Mouse (Mus musculus) liver, embryonic 16.5 days (tissue): ENCODE data around the gene Chmp6. TPM values are rescaled to one million over a fixed set of nuclear protein-coding genes. Genes with fewer than 3 reads are reported as not detected.

Source experiments
- ATAC-seq: fragments of 200-750 bp; cut with Nextera tagmentation; 2 replicates; pipeline ENCODE4 v1.8.0; 2017; ENCODE audit warnings: low read depth, mild to moderate bottlenecking, moderate number of reproducible peaks, moderate library complexity
- H3K27ac ChIP-seq: fragments of 300-500 bp; sonication (generic); 2 replicates; pipeline ENCODE4 v1.5.1; 2014; ENCODE audit warnings: mild to moderate bottlenecking, low read length
- H3K27me3 ChIP-seq: fragments of 300-500 bp; sonication (generic); 2 replicates; pipeline ENCODE4 v1.6.1; 2014; ENCODE audit warnings: low read depth, low read length, mixed read lengths; ENCODE audit not compliant: control insufficient read depth, insufficient read depth
- H3K36me3 ChIP-seq: fragments of 300-500 bp; sonication (generic); 2 replicates; pipeline ENCODE4 v1.6.1; 2014; ENCODE audit warnings: mild to moderate bottlenecking; ENCODE audit not compliant: control insufficient read depth, insufficient read depth
- H3K4me1 ChIP-seq: fragments of 300-500 bp; sonication (generic); 2 replicates; pipeline ENCODE4 v1.6.1; 2014; ENCODE audit warnings: low read depth, low read length, mixed read lengths; ENCODE audit not compliant: control insufficient read depth
- H3K4me2 ChIP-seq: fragments of 300-500 bp; sonication (generic); 2 replicates; pipeline ENCODE4 v1.6.1; 2014; ENCODE audit warnings: low read depth, low read length, mixed read lengths
- H3K4me3 ChIP-seq: fragments of 300-500 bp; sonication (generic); 2 replicates; pipeline ENCODE4 v1.5.1; 2014; ENCODE audit warnings: low read depth, mild to moderate bottlenecking, low read length
- H3K9ac ChIP-seq: fragments of 300-500 bp; sonication (generic); 2 replicates; pipeline ENCODE4 v1.6.1; 2014; ENCODE audit warnings: low read depth, low read length
- H3K9me3 ChIP-seq: fragments of 300-500 bp; sonication (generic); replicated peaks from 2 replicates; pipeline ENCODE4 v1.6.1; 2016; ENCODE audit warnings: low read length; ENCODE audit not compliant: control insufficient read depth
- WGBS: fragments of 180-500 bp; shearing (Covaris S2); extraction: QIAGEN DNeasy Blood & Tissue Kit; methylation state at CpG from one replicate; pipeline ENCODE4 v1.1.7; 2014; ENCODE audit not compliant: insufficient replicate concordance; 5-methylcytosine and 5-hydroxymethylcytosine counted together
- polyA plus RNA-seq: library from polyadenylated mRNA; unstranded; fragments of >200 nt; fragmentation: Nextera tagmentation; extraction: Ambion mirVana; gene quantifications from 2 replicates; pipeline ENCODE4 v1.2.1, GENCODE M21; 2015

Chmp6 gene
- 23.5 and 25.4 TPM in 2 replicates for polyA plus RNA-seq

DNA sequence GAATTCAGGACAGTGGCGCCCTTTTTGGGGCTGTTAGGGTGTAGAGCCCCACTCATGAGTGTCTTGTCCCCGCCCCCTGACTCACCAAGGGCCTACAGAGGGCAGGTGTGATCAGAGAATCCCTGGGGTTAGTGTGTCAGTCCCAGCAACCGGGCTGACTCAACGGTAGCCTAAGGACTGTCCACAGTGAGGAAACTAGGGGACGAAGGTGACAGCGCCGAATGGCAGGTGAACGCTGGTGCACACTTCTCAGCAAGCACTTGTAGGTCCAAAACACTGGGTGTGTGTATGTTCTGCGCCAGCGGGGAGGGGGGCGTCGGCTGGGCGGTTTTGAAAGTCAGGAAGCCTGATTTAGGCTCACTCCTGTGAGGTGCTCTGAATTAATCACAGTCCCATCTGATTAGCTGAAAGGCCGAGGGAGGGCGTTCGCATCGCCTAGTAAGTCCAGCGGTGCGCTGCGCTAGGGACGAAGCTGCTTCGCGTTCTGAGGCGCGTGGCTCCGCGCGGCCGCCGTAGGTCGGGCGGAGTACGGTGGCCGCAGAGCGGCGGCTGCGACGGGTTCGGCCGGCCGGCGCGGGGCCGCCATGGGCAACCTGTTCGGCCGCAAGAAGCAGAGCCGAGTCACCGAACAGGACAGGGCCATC lies at the start of gene Chmp6:
TSS of gene Chmp6 (plus strand) at position 151 of the 644 bp plus-strand sequence.
- H3K4me2 ChIP-seq: peak within 1 kb of the TSS; percentile 73
- no peaks in the 10 kb centered on the region for H3K27me3 ChIP-seq
- H3K27ac ChIP-seq: peak within 1 kb of the TSS; percentile 63
- H3K9me3 ChIP-seq: no peaks in the 10 kb centered on the region
- peaks cover 20% of the 10 kb centered on the region for H3K4me1 ChIP-seq
- 1% methylated on average over 48 of the region's 48 CpGs for WGBS
- peak within 1 kb of the TSS; percentile 91 for H3K9ac ChIP-seq
- peak; percentile 76 for ATAC-seq
- peak within 1 kb of the TSS; percentile 78 for H3K4me3 ChIP-seq
- H3K36me3 ChIP-seq: peaks cover 14% of the 10 kb centered on the region

DNA sequence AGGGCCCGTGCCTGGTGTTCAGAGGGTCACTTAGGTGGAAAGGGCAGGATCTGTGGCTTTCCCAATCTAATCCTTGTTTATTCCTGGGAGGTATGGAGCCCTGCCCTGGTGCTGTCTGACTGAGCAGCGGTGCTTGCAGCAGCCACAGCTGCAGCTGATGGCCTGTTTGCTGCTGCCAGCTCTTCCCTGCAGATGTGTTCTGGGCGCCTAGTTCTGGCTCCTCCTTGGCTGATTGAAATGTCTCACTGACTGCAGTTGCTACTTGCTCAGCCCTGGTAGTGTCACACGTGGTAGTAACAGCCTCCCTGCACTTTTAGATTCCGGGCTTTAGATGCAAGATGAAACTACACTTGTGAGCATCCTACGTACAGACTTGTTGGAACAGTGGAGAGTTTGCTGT lies 46.4 kb upstream of the Chmp6 start:
- ATAC-seq: no peak
- Histone ChIP-seq H3K4me3 (no peak overlapping the region), H3K27me3 (no peaks in the 10 kb centered on the region), H3K9ac (no peak overlapping the region), H3K9me3 (no peaks in the 10 kb centered on the region), H3K4me2 (no peak overlapping the region), H3K36me3 (no peaks in the 10 kb centered on the region), H3K4me1 (no peaks in the 10 kb centered on the region), H3K27ac (no peak overlapping the region)
- 69% methylated on average over 6 of the region's 6 CpGs for WGBS

DNA sequence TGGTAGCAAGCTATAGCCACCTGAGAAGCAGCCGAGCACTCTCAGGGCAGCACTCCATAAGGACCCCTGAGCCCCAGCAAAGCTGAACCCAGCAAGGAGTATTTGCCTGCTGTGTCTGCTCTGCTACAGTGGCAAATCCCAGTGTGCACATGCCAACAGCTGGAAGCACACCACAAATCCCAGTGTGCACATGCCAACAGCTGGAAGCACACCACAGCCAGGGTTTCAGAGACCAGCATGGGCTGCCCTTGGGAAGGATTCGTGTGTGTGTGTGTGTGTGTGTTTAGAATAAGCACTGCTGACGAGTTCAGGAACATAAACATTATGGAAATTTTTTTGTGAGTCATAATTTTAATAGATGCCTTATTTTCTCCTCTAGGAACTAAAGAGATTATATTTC lies 45.1 kb upstream of the Chmp6 start:
- Histone ChIP-seq H3K4me3 (no peak overlapping the region), H3K36me3 (no peaks in the 10 kb centered on the region), H3K4me2 (no peak overlapping the region), H3K27me3 (no peaks in the 10 kb centered on the region), H3K9me3 (no peaks in the 10 kb centered on the region), H3K27ac (no peak overlapping the region), H3K9ac (no peak overlapping the region), H3K4me1 (no peaks in the 10 kb centered on the region)
- WGBS: 69% methylated on average over 3 of the region's 3 CpGs
- no peak for ATAC-seq

DNA sequence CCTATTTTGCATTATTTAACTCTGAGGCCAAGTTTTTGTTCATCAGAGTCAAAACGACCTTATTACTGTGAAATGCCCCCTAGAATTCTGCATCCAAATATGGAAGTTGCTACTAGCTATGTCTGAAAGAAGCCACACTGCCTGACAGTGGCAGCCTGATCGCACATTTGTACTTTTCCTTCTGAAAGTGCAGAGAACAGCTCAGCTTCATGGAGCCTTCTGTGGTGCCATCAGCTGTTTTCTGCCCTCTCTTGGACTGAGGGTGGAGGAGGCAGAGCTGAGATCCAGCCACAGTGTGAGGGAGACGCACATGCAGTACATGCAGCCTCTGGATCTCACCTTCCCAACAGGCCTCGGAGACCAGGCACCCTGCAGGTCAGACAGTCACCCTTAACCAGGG lies 44.7 kb upstream of the Chmp6 start:
- WGBS: 76% methylated on average over 4 of the region's 4 CpGs
- no peak for ATAC-seq
- no peak overlapping the region for H3K27ac ChIP-seq
- H3K36me3 ChIP-seq: no peaks in the 10 kb centered on the region
- H3K4me1 ChIP-seq: no peaks in the 10 kb centered on the region
- H3K9ac ChIP-seq: no peak overlapping the region
- H3K27me3 ChIP-seq: no peaks in the 10 kb centered on the region
- H3K9me3 ChIP-seq: no peaks in the 10 kb centered on the region
- no peak overlapping the region for H3K4me2 ChIP-seq
- no peak overlapping the region for H3K4me3 ChIP-seq

DNA sequence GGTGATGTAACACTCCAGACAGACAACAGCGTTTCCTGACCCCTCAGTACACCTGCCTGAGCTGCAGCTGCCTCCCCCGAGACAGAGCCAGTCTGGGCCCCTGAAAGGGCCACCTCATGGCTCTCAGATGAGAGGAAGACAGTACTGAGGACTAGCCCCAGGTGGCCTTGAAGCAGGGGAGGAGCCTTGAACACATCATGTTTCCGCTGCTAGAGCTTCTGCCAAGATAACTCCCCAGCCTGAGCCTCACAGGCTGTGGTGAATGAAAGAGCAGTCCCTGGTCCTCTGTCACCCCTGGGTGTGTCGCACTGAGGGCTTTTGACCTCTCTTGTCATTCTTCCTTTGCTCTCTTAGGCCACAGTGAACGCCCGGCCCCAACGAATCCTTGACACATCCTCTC lies 42.1 kb upstream of the Chmp6 start:
- Histone ChIP-seq H3K27ac (no peak overlapping the region), H3K4me3 (no peak overlapping the region), H3K9me3 (no peaks in the 10 kb centered on the region), H3K36me3 (no peaks in the 10 kb centered on the region), H3K27me3 (no peaks in the 10 kb centered on the region), H3K4me2 (no peak overlapping the region), H3K4me1 (no peaks in the 10 kb centered on the region), H3K9ac (no peak overlapping the region)
- no peak for ATAC-seq
- 62% methylated on average over 7 of the region's 7 CpGs for WGBS

DNA sequence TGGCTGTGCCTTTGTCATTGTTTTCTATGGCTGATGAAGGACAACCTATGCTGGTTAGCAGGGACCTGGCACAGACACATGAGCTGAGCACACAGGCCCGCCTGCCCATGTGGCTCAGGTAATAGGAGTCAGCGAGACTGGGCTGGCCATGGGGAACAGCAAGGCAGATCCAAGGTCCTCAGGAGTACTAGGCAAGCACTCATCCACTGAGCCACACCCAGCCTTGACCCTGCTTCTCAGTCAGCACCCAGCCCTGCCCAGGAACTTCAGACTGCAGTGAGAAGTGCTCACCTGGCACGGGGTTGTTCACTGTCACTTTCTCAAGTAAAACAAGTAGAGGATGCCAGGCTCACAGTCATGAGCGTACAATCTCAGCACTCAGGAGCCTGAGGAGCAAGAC lies 39.6 kb upstream of the Chmp6 start:
- Histone ChIP-seq H3K4me3 (no peak overlapping the region), H3K36me3 (no peaks in the 10 kb centered on the region), H3K27ac (no peak overlapping the region), H3K4me1 (no peaks in the 10 kb centered on the region), H3K4me2 (no peak overlapping the region), H3K27me3 (no peaks in the 10 kb centered on the region), H3K9ac (no peak overlapping the region), H3K9me3 (no peaks in the 10 kb centered on the region)
- 86% methylated on average over 4 of the region's 4 CpGs for WGBS
- no peak for ATAC-seq

DNA sequence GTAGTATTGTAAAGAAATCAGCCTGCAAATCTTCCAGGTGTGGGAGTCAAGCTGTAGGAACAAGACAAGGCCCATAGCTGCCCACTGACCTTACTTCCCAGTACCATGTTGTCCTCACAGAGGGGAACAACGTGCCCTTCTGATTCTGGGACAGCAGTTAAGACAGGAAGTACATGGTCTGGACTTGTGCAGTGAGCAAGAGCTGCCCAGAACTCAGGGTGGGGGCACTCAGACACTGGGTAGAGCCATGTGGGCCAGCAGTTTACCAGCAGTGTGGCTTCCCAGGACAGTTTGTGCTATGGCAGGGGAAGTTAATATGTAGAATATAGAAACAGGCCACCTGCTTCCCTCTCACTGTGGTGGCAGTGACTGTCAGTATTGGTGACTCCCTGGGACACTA lies 38.4 kb upstream of the Chmp6 start:
- Histone ChIP-seq H3K27me3 (no peaks in the 10 kb centered on the region), H3K9ac (no peak overlapping the region), H3K27ac (no peak overlapping the region), H3K4me3 (no peak overlapping the region), H3K4me1 (no peaks in the 10 kb centered on the region), H3K9me3 (no peaks in the 10 kb centered on the region), H3K4me2 (no peak overlapping the region), H3K36me3 (no peaks in the 10 kb centered on the region)
- no peak for ATAC-seq
- 33% methylated on average over 1 of the region's 1 CpGs for WGBS

DNA sequence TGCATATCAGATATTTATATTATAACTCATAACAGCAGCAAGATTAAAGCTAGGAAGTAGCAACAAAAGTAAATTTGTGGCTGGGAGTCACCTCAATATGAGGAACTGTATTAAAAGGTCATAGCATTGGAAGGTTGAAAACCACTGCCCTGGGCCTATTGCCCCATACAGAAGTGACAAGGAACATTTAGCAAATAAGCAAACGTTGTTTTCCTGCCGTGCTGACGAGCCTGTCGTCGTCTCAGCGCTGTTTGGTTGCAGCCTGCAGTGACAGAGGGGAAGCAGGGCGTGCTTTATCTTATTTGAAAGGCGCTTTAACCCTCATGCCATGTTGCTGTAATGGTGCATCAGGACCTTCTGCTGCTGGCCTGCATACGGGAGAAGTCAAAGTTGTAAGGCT lies 37.6 kb upstream of the Chmp6 start:
- Histone ChIP-seq H3K9ac (no peak overlapping the region), H3K9me3 (no peaks in the 10 kb centered on the region), H3K4me3 (no peak overlapping the region), H3K4me1 (no peaks in the 10 kb centered on the region), H3K27ac (peak overlapping the region; percentile 29; the same call in 1 of the 2 replicates), H3K36me3 (no peaks in the 10 kb centered on the region), H3K4me2 (no peak overlapping the region), H3K27me3 (no peaks in the 10 kb centered on the region)
- peak; percentile 30; the same call in 1 of the 2 replicates for ATAC-seq
- 69% methylated on average over 9 of the region's 9 CpGs for WGBS

DNA sequence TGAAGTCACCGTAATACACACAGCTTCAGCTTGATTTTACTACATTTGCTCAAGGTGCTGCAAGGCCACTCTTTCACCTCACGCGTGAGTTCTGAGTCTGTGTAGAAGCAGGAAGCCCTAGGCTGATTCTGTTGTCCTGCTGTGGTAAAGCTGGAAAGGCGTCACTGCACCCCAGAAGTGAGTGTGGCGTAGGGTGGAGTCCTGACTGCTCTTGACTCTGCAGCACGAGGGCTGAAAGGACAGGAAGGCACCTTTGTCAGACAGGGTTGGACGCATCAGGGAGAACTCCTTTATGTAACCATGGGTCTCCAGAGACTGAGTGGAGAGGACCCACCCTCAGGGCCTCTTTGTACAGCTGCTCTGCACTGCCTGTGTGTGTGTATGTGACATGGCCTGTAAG lies 36.1 kb upstream of the Chmp6 start:
- Histone ChIP-seq H3K27me3 (no peaks in the 10 kb centered on the region), H3K4me2 (no peak overlapping the region), H3K9me3 (no peaks in the 10 kb centered on the region), H3K36me3 (no peaks in the 10 kb centered on the region), H3K9ac (no peak overlapping the region), H3K4me1 (no peaks in the 10 kb centered on the region), H3K27ac (no peak overlapping the region), H3K4me3 (no peak overlapping the region)
- ATAC-seq: no peak
- WGBS: 70% methylated on average over 7 of the region's 7 CpGs
